Comparison of ENCODE assay signal across 34 mouse cellular contexts in the genomic region with DNA sequence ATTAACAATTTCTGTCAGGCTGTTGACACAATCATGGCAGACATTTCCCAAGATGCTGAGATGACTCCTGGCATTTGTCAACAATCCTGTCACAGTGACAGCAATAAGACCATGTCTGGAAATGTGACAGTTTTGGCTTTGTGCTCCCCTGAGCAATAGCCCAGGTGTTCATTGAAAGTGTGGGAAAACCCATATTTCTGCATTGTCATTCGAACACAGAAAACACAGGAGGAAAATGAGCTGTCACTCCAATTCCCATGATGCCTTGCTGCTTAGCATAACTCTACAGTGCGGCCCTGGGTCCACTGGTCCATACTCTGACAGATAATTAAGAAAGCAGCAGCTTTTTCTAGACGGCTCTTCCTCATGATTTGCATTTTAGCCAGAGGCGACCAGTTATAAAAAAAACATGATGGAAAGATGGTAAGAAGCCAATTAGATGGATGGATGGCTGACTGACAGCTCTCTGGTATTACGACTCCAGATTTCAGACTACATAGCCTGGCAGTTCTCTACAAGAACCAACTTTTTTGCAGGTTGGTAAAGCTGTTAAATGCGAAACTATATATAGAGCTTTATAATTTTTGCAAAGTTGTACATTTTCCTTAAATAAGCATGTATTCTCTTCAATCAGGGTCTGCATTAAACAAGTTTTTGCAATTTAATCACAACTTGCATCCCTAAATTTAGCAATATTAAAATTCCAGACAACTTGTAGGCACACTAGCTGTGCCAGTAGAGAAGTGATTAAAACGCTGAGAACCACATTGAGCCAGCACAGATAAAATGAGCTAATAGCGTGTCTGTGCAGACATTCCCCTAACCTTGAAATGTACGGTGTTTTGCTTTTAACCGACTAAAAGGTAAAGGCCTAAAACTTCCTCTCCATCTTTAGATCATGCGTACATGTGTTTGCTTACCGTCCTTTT. TPM values are rescaled to one million over a fixed set of nuclear protein-coding genes. Genes with fewer than 3 reads are reported as not detected.
DNase-seq lines count a peak whose midpoint lies in the region; ATAC-seq lines count a peak whose summit lies in the region.
"Had no signal": no experiment of that assay in that cellular context is flagged by ENCODE, and none has a peak within 500 bp of the region (broad histone marks: within the 10 kb centered on the region; RNA-seq: fewer than 3 reads in every experiment).

No protein-coding gene starts in this region.

- H3K9me3 ChIP-seq in forebrain, embryonic 16.5 days (ENCODE audit: control insufficient read depth, low read length): no peaks in the 10 kb centered on the region
- H3K9me3 ChIP-seq in midbrain, embryonic 15.5 days: no peaks in the 10 kb centered on the region
- H3K9me3 ChIP-seq: embryonic facial prominence, embryonic 12.5 days; intestine, embryonic 15.5 days; liver, embryonic 13.5 days had no signal

- no peak for DNase-seq in frontal cortex, postnatal 14 days (ENCODE audit: low spot score in 2 of 2)
- DNase-seq in brain, adult 2 months (ENCODE audit: low read depth, low spot score): peak; percentile 12
- DNase-seq in thymus, postnatal 0 days (ENCODE audit: low spot score): no peak
- DNase-seq in adrenal gland, adult 2 months: no peak
- no peak for DNase-seq in kidney, adult 11 months
- DNase-seq: adrenal gland, postnatal 36 days; cerebellum, adult 18-20 months; cerebellum, postnatal 14 days; gastrocnemius, postnatal 10 days; kidney, postnatal 25 days; liver, embryonic 13.5 days; lung, adult 2 months; lung, postnatal 14 days; thymus, postnatal 25 days had no signal

- H3K27ac ChIP-seq in forebrain, embryonic 16.5 days (ENCODE audit: low read length): peak overlapping the region; percentile 53
- H3K27ac ChIP-seq in midbrain, embryonic 15.5 days: peak overlapping the region; percentile 45; the same call in 1 of the 2 replicates
- H3K27ac ChIP-seq: embryonic facial prominence, embryonic 12.5 days; intestine, embryonic 15.5 days; layer of hippocampus, adult 2 months; liver, embryonic 13.5 days had no signal

- peak; percentile 64; the same call in 1 of the 2 replicates for ATAC-seq in frontal cortex, adult (ENCODE audit: low TSS enrichment)
- ATAC-seq in forebrain, embryonic 16.5 days: peak; percentile 88
- ATAC-seq in midbrain, embryonic 15.5 days (replicated peaks): peak; percentile 95
- ATAC-seq: intestine, embryonic 15.5 days had no signal

- no peak overlapping the region for H3K9ac ChIP-seq in forebrain, embryonic 16.5 days (replicated peaks; ENCODE audit: low read depth, low read length)
- no peak overlapping the region for H3K9ac ChIP-seq in midbrain, embryonic 15.5 days
- H3K9ac ChIP-seq: embryonic facial prominence, embryonic 12.5 days; intestine, embryonic 15.5 days; liver, embryonic 13.5 days had no signal

- no peaks in the 10 kb centered on the region for H3K36me3 ChIP-seq in forebrain, embryonic 16.5 days (ENCODE audit: control insufficient read depth, insufficient read depth)
- H3K36me3 ChIP-seq in midbrain, embryonic 15.5 days (replicated peaks): no peaks in the 10 kb centered on the region
- H3K36me3 ChIP-seq: embryonic facial prominence, embryonic 12.5 days; intestine, embryonic 15.5 days; liver, embryonic 13.5 days had no signal

- no peaks in the 10 kb centered on the region; the same call in 1 of the 2 replicates for H3K4me1 ChIP-seq in forebrain, embryonic 16.5 days (replicated peaks; ENCODE audit: control insufficient read depth, insufficient read depth, low read length)
- H3K4me1 ChIP-seq in midbrain, embryonic 15.5 days: no peaks in the 10 kb centered on the region
- H3K4me1 ChIP-seq: embryonic facial prominence, embryonic 12.5 days; intestine, embryonic 15.5 days; liver, embryonic 13.5 days had no signal

- H3K4me3 ChIP-seq in forebrain, embryonic 16.5 days (replicated peaks; ENCODE audit: low read length): no peak overlapping the region
- no peak overlapping the region for H3K4me3 ChIP-seq in midbrain, embryonic 15.5 days
- H3K4me3 ChIP-seq: embryonic facial prominence, embryonic 12.5 days; intestine, embryonic 15.5 days; layer of hippocampus, adult 2 months; liver, embryonic 13.5 days had no signal

- peak overlapping the region; percentile 16; the same call in 1 of the 2 replicates for H3K4me2 ChIP-seq in forebrain, embryonic 16.5 days (ENCODE audit: low read length)
- no peak overlapping the region for H3K4me2 ChIP-seq in midbrain, embryonic 15.5 days
- H3K4me2 ChIP-seq: embryonic facial prominence, embryonic 12.5 days; heart, embryonic 11.5 days; intestine, embryonic 15.5 days; liver, embryonic 13.5 days had no signal

- no peaks in the 10 kb centered on the region for H3K27me3 ChIP-seq in forebrain, embryonic 16.5 days (replicated peaks; ENCODE audit: control insufficient read depth, insufficient read depth, low read length)
- H3K27me3 ChIP-seq in midbrain, embryonic 15.5 days (replicated peaks): no peaks in the 10 kb centered on the region
- H3K27me3 ChIP-seq: embryonic facial prominence, embryonic 12.5 days; intestine, embryonic 15.5 days; liver, embryonic 13.5 days had no signal

- 62% methylated on average over 12 of the region's 12 CpGs for WGBS in forebrain, embryonic 16.5 days
- WGBS in midbrain, embryonic 15.5 days: 67% methylated on average over 12 of the region's 12 CpGs

RNA-seq across cellular contexts. Expression of a gene that starts 42.9 kb away (rescaled TPM):
- not detected in 2 replicates for polyA plus RNA-seq in forebrain, embryonic 16.5 days (2015; fragmentation: Nextera tagmentation; extraction: Ambion mirVana)
- polyA plus RNA-seq in midbrain, embryonic 15.5 days (2015; fragmentation: Nextera tagmentation; extraction: Ambion mirVana): not detected in 2 replicates
- polyA plus RNA-seq in thymus, postnatal 0 days (2015; fragmentation: Nextera tagmentation; extraction: Ambion mirVana): not detected in 2 replicates
- total RNA-seq in adrenal gland, adult 2 months (2021): not detected
- polyA plus RNA-seq in adrenal gland, adult 2 months (2012; rRNA removed): not detected in 2 replicates
- total RNA-seq: adrenal gland, postnatal 36 days; ES-E14; gastrocnemius, postnatal 10 days; granulocyte monocyte progenitor cell, adult 5-6 weeks; hematopoietic stem cell, adult 5-6 weeks; layer of hippocampus, adult 2 months; layer of hippocampus, postnatal 25 days; left cerebral cortex, postnatal 14 days; megakaryocyte progenitor cell, adult 5-6 weeks; monocyte, adult 5-6 weeks had no signal
- polyA plus RNA-seq: embryonic facial prominence, embryonic 12.5 days; frontal cortex, adult 2 months; heart, embryonic 11.5 days; heart, postnatal 0 days; intestine, embryonic 15.5 days; kidney, embryonic 14.5 days; limb, embryonic 14.5 days; liver, embryonic 13.5 days; lung, adult 2 months; neural tube, embryonic 11.5 days; stomach, embryonic 14.5 days had no signal
